Mouse (Mus musculus) forebrain, postnatal 0 days (tissue): ENCODE results near the gene Il20ra. TPM values are rescaled to one million over a fixed set of nuclear protein-coding genes. Genes with fewer than 3 reads are reported as not detected.
"Not testable (repeated sequence)": the region's sequence is repeated elsewhere in the genome, so short reads cannot be mapped to it uniquely, and the experiment has no call there.

Source experiments
- ATAC-seq: fragments of 200-750 bp; cut with Nextera tagmentation; 2 replicates; pipeline ENCODE4 v1.8.0; 2017; ENCODE audit warnings: mild to moderate bottlenecking, moderate library complexity
- DNase-seq: peaks from one replicate; pipeline ENCODE4 v3.0.0-alpha.2; 2015
- H3K27ac ChIP-seq: fragments of 300-500 bp; sonication (generic); 2 replicates; pipeline ENCODE4 v1.5.1; 2014; ENCODE audit warnings: low read depth, mild to moderate bottlenecking, antibody characterized with exemption, low read length, moderate library complexity, mixed read lengths
- H3K27me3 ChIP-seq: fragments of 300-500 bp; sonication (generic); 2 replicates; pipeline ENCODE4 v1.6.1; 2014; ENCODE audit warnings: mild to moderate bottlenecking, low read length, mixed read lengths; ENCODE audit not compliant: insufficient read depth
- H3K36me3 ChIP-seq: fragments of 300-500 bp; sonication (generic); 2 replicates; pipeline ENCODE4 v1.6.1; 2014; ENCODE audit warnings: mild to moderate bottlenecking, moderate library complexity; ENCODE audit not compliant: insufficient read depth
- H3K4me1 ChIP-seq: fragments of 300-500 bp; sonication (generic); 2 replicates; pipeline ENCODE4 v1.6.1; 2014; ENCODE audit warnings: antibody characterized with exemption; ENCODE audit not compliant: insufficient read depth
- H3K4me2 ChIP-seq: fragments of 300-500 bp; sonication (generic); 2 replicates; pipeline ENCODE4 v1.6.1; 2014; ENCODE audit warnings: low read depth, mild to moderate bottlenecking, moderate library complexity
- H3K4me3 ChIP-seq: fragments of 300-500 bp; sonication (generic); 2 replicates; pipeline ENCODE4 v1.5.1; 2014; ENCODE audit warnings: low read depth, low read length, mixed read lengths
- H3K9ac ChIP-seq: fragments of 300-500 bp; sonication (generic); 2 replicates; pipeline ENCODE4 v1.6.1; 2014; ENCODE audit warnings: mild to moderate bottlenecking
- H3K9me3 ChIP-seq: fragments of 300-500 bp; sonication (generic); 2 replicates; pipeline ENCODE4 v1.6.1; 2016; ENCODE audit warnings: low read length
- CTCF ChIP-seq: sonication (generic); IDR thresholded peaks from 2 replicates; pipeline ENCODE4 v1.5.1; 2016; ENCODE audit warnings: antibody characterized with exemption, control low read depth, low read depth
- WGBS: fragments of 180-500 bp; shearing (Covaris S2); extraction: QIAGEN DNeasy Blood & Tissue Kit; methylation state at CpG from one replicate; pipeline ENCODE4 v1.1.7; 2014; 5-methylcytosine and 5-hydroxymethylcytosine counted together
- polyA plus RNA-seq: library from polyadenylated mRNA; unstranded; fragments of >200 nt; fragmentation: Nextera tagmentation; extraction: Ambion mirVana; gene quantifications from 2 replicates; pipeline ENCODE4 v1.2.1, GENCODE M21; 2015
- total RNA-seq: library from RNA; depleted of rRNA; stranded (reverse); fragments of >200 nt; gene quantifications from 2 replicates; pipeline ENCODE4 v1.2.3, GENCODE M21; 2014

Il20ra gene
- total and polyA plus RNA-seq, 2 experiments from 2014 or later: 0.19 TPM; not detected in 1

DNA sequence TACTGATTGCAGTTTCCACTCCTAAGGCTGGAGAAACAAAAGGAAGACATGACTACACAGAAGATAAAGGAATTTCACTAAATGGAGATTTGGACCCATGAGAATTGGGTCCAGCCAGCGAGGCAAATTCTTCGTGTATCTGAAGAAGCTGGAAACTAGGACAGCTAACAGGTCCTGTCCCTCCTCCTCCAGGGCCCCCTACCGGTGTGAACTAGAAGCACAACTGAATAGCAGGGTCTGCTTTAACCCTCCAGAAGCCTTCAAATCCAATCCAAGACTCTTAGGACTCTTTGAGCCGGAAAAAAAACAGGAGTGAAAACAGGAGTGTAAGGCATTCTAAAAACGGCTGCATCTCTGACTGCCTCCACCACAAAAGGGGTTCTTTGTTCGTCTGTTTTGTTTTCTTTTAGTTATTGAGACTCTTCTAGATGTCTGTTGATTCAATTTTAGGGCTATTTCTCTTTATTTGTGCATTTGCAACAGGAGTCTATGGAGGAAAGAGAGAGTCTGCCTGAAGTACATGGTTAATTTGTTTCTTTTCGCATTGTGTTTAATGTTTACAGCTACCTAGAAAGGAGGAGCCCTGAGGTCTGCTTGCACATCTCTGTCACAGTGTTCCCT is 709 bp upstream of the Il20ra start:
- TF ChIP-seq CTCF: peak; percentile 46
- no peak overlapping the region for H3K9ac ChIP-seq
- no peak overlapping the region for H3K27ac ChIP-seq
- DNase-seq: no peak
- H3K9me3 ChIP-seq: no peaks in the 10 kb centered on the region
- H3K4me1 ChIP-seq: no peaks in the 10 kb centered on the region; the same call in 1 of the 2 replicates
- ATAC-seq: no peak
- no peak overlapping the region for H3K4me3 ChIP-seq
- H3K36me3 ChIP-seq: no peaks in the 10 kb centered on the region
- WGBS: 32% methylated on average over 7 of the region's 7 CpGs
- H3K4me2 ChIP-seq: no peak overlapping the region; the same call in 1 of the 2 replicates
- peaks cover 12% of the 10 kb centered on the region; the same call in 1 of the 2 replicates for H3K27me3 ChIP-seq

DNA sequence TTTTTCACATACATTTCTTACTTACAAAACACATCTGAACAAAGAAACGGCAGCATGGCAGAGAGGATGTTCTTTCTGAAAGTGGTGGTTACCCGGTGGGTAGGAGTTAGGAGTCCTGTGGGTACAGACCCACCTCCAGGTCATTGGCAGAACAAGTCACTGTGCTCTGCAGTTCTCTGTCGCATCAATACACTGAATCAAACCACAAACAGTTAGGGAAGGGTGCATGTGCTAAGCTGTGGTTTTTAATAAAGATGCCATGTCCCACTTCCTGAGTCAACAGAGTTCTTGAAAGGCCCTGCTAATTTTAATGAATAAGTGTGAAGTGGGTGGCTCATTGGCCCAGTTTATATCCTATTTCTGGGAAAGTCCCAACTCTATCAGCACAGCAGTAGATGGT is 6.3 kb downstream of the Il20ra start:
- Histone ChIP-seq H3K36me3 (no peaks in the 10 kb centered on the region), H3K4me2 (no peak overlapping the region), H3K4me3 (no peak overlapping the region), H3K4me1 (no peaks in the 10 kb centered on the region), H3K9ac (no peak overlapping the region), H3K9me3 (no peaks in the 10 kb centered on the region), H3K27ac (no peak overlapping the region), H3K27me3 (peaks cover 6% of the 10 kb centered on the region; the same call in 1 of the 2 replicates)
- no peak for TF ChIP-seq CTCF
- WGBS: 88% methylated on average over 3 of the region's 3 CpGs
- no peak for DNase-seq
- ATAC-seq: no peak

DNA sequence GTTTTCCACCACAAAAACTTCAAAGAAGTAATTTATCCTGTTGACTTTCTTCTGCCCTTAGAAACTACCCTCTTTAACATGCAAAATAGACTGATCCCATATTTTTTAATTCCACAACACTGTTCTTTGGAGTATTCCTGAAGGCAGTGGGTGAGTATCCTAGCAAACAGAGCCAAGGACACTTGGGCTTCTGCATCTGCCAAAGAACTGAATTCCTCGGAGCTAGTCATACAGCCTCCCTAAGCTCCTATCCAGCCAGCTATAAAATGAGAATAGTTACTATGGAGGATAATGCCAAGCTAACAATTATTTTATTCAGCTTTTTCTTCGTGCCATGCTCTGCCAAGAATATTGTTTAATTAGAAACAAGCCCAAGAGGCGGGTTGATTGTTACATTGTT is 9.9 kb downstream of the Il20ra start:
- peaks cover 3% of the 10 kb centered on the region; the same call in 1 of the 2 replicates for H3K27me3 ChIP-seq
- H3K4me2 ChIP-seq: no peak overlapping the region
- no peak overlapping the region for H3K9ac ChIP-seq
- DNase-seq: no peak
- no peak overlapping the region for H3K27ac ChIP-seq
- H3K36me3 ChIP-seq: no peaks in the 10 kb centered on the region
- 40% methylated on average over 3 of the region's 3 CpGs for WGBS
- no peak for TF ChIP-seq CTCF
- H3K9me3 ChIP-seq: no peaks in the 10 kb centered on the region
- no peak overlapping the region for H3K4me3 ChIP-seq
- no peaks in the 10 kb centered on the region for H3K4me1 ChIP-seq
- ATAC-seq: no peak

DNA sequence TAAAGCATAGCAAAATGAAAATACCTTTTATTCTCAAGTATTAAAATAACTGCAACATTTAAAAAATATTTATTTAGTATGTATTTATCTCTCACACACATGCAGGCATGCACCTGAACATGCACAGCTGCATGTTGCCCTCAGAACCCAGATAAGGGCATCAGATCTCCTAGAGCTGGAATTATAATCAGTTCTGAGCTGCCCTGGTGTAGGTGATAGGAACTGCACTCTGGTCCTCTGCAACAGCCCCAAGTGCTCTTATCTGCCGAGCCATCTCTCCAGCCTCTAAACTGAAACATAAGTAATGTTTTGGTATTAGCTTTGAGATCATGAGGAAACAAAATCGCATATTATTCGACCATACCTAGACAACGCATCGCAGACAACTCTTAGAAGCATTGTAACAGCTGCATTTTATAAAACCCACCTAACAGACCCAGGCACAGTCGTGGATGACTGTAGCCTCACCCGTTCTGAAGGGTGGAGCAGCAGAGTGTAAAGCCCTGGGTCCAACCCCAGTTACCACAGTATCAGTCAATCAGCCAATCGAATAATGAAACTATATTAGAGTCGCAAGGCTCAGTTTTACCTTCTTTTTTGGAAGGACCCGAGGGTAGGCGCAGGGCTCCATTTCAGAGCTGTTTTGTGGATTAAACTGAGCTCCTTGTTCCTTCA is 11.9 kb downstream of the Il20ra start:
- Histone ChIP-seq H3K27me3 (peaks cover 3% of the 10 kb centered on the region; the same call in 1 of the 2 replicates), H3K9ac (no peak overlapping the region), H3K36me3 (no peaks in the 10 kb centered on the region), H3K4me2 (no peak overlapping the region), H3K4me3 (no peak overlapping the region), H3K27ac (no peak overlapping the region), H3K9me3 (no peaks in the 10 kb centered on the region), H3K4me1 (no peaks in the 10 kb centered on the region)
- WGBS: 92% methylated on average over 11 of the region's 11 CpGs
- TF ChIP-seq CTCF: no peak
- DNase-seq: no peak
- no peak for ATAC-seq

DNA sequence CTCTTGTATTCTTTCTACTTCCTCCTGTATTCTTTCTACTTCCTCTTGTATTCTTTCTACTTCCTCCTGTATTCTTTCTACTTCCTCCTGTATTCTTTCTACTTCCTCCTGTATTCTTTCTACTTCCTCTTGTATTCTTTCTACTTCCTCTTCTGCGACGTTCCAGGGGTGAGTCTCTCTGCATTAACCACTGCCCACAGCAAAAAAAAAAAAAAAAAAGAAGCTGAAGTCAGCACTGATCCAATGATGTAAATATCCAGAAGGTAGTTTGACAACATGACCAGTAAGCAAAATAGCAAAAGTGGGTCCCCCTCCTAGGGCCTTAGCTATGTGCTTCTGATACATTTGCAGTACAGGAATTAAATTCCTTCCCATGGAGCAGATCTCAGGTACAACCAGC is 26.1 kb downstream of the Il20ra start:
- H3K4me1 ChIP-seq, H3K4me3 ChIP-seq, H3K36me3 ChIP-seq, H3K9me3 ChIP-seq, H3K27ac ChIP-seq, H3K9ac ChIP-seq, ATAC-seq, DNase-seq, H3K27me3 ChIP-seq, H3K4me2 ChIP-seq: not testable (repeated sequence)
- 88% methylated on average over 2 of the region's 2 CpGs for WGBS

DNA sequence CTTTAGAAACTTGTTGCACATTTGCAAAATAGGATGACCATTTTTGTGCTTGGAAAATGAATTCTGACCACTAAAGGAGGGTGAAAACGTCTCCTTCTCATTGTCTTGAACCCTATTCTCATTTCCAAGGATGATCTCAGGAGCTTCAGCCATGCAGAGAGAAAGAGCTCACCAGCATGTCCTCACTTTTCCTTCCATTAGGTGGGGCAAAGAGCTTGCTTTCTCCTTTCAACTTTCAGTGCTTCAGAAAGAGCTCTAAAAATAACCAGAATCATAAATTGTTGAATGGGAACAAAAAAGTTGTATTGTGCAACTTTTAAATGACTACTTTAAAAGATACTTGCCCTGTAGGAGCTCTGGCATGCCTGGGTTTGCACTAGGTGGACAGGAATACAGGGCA is 33.3 kb downstream of the Il20ra start:
- DNase-seq: no peak
- TF ChIP-seq CTCF: peak; percentile 43; the same call in 1 of the 2 replicates
- Histone ChIP-seq H3K4me2 (no peak overlapping the region), H3K4me3 (no peak overlapping the region), H3K4me1 (no peaks in the 10 kb centered on the region), H3K36me3 (no peaks in the 10 kb centered on the region), H3K9ac (no peak overlapping the region), H3K27ac (no peak overlapping the region), H3K9me3 (no peaks in the 10 kb centered on the region), H3K27me3 (no peaks in the 10 kb centered on the region)
- whole genome bisulfite sequencing: 39% methylated on average over 1 of the region's 1 CpGs
- no peak for ATAC-seq

DNA sequence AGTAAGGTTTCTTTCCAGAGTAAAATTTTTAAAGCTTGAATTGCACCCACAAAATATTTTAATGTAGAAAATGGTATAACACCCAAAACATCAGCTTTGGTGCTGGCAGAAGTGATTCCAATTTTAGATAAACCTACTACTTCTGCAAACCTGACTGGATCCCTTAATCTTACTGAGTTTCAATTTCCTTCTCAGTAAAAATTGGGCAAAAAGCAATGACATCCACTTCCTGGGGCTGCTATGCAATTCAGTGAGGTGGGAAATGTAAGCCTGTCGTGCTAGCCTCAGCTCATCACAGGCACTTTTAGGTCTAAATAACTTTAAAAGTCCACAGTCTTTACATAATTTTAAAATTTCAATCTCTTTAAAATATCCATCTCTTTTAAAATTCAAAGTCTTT is 33.8 kb downstream of the Il20ra start:
- Histone ChIP-seq H3K36me3 (no peaks in the 10 kb centered on the region), H3K4me2 (no peak overlapping the region), H3K9me3 (no peaks in the 10 kb centered on the region), H3K9ac (no peak overlapping the region), H3K4me3 (no peak overlapping the region), H3K27me3 (no peaks in the 10 kb centered on the region), H3K4me1 (no peaks in the 10 kb centered on the region), H3K27ac (no peak overlapping the region)
- DNase-seq: no peak
- 88% methylated on average over 1 of the region's 1 CpGs for WGBS
- no peak for ATAC-seq
- TF ChIP-seq CTCF: no peak
